Mouse (Mus musculus) ES-Bruce4 (cell line): ENCODE results near the gene Dyrk1b. TPM values are rescaled to one million over a fixed set of nuclear protein-coding genes. Genes with fewer than 3 reads are reported as not detected.
A peak's percentile ranks its signal among the peaks of the same experiment; 100 is the strongest.

Source experiments
- H3K27ac ChIP-seq: 2 replicates; pipeline ENCODE4 v1.5.1; 2012; ENCODE audit warnings: low read length, inconsistent platforms; ENCODE audit not compliant: insufficient read depth
- H3K27me3 ChIP-seq: 2 replicates; pipeline ENCODE4 v1.6.1; 2012; ENCODE audit warnings: mild to moderate bottlenecking, low read length, inconsistent platforms; ENCODE audit not compliant: control insufficient read depth, poor library complexity, insufficient read depth, severe bottlenecking
- H3K36me3 ChIP-seq: 2 replicates; pipeline ENCODE4 v1.6.1; 2012; ENCODE audit warnings: inconsistent platforms, mild to moderate bottlenecking, low read length, moderate library complexity; ENCODE audit not compliant: control insufficient read depth, poor library complexity, insufficient read depth, severe bottlenecking
- H3K4me1 ChIP-seq: one replicate; pipeline ENCODE4 v1.8.1; 2011; ENCODE audit warnings: low read length; ENCODE audit not compliant: control insufficient read depth, insufficient read depth
- H3K4me3 ChIP-seq: 2 replicates; pipeline ENCODE4 v1.5.1; 2011; ENCODE audit warnings: low read depth, mild to moderate bottlenecking, low read length
- H3K9ac ChIP-seq: 2 replicates; pipeline ENCODE4 v1.6.1; 2012; ENCODE audit warnings: low read depth, mild to moderate bottlenecking, inconsistent platforms; ENCODE audit not compliant: poor library complexity, severe bottlenecking
- H3K9me3 ChIP-seq: replicated peaks from 2 replicates; pipeline ENCODE4 v1.6.1; 2012; ENCODE audit warnings: mild to moderate bottlenecking, low read length, inconsistent platforms; ENCODE audit not compliant: control insufficient read depth, poor library complexity, insufficient read depth, severe bottlenecking
- CTCF ChIP-seq: IDR thresholded peaks from one replicate; pipeline ENCODE4 v1.8.1; 2011; ENCODE audit warnings: low read depth, low read length
- EP300 ChIP-seq: IDR thresholded peaks from 2 replicates; pipeline ENCODE4 v1.6.1; 2011; ENCODE audit warnings: low read depth, low read length; ENCODE audit not compliant: insufficient read depth
- POLR2A ChIP-seq: IDR thresholded peaks from one replicate; pipeline ENCODE4 v1.8.1; 2011; ENCODE audit warnings: low read length; ENCODE audit not compliant: insufficient read depth
- polyA plus RNA-seq: library from polyadenylated mRNA; stranded (reverse); fragments of >200 nt; gene quantifications from 2 replicates; pipeline ENCODE4 v1.2.4, GENCODE M21; 2011; ENCODE audit warnings: low read depth; ENCODE audit not compliant: missing spikeins, insufficient read depth, insufficient read length

Gene Dyrk1b
- polyA plus RNA-seq, 1 experiment, result 9.5 TPM

- Histone ChIP-seq H3K27ac (no peak overlapping the region), H3K27me3 (no peaks in the 10 kb centered on the region), H3K36me3 (no peaks in the 10 kb centered on the region), H3K4me1 (no peaks in the 10 kb centered on the region), H3K4me3 (no peak overlapping the region), H3K9me3 (no peaks in the 10 kb centered on the region), H3K9ac (no peak overlapping the region)
- TF ChIP-seq EP300, result no peak
- no peak for TF ChIP-seq CTCF
- TF ChIP-seq POLR2A, result no peak
Observed at GRCm38 (mm10) chr7:28199054-28199453, 19.8 kb downstream of the Dyrk1b start.

GRCm38 (mm10) chr7:28203207-28204108, 24.2 kb downstream of the Dyrk1b start:
- H3K9me3 ChIP-seq, result no peaks in the 10 kb centered on the region
- no peaks in the 10 kb centered on the region for H3K27me3 ChIP-seq
- H3K4me3 ChIP-seq, result no peak overlapping the region
- no peak overlapping the region for H3K9ac ChIP-seq
- TF ChIP-seq EP300 (no peak), CTCF (no peak), POLR2A (no peak)
- no peak overlapping the region for H3K27ac ChIP-seq
- no peaks in the 10 kb centered on the region for H3K4me1 ChIP-seq
- H3K36me3 ChIP-seq, result no peaks in the 10 kb centered on the region

- H3K36me3 ChIP-seq, result no peaks in the 10 kb centered on the region
- no peak for TF ChIP-seq POLR2A
- no peak for TF ChIP-seq CTCF
- H3K9me3 ChIP-seq, result no peaks in the 10 kb centered on the region
- no peak overlapping the region for H3K4me3 ChIP-seq
- H3K27me3 ChIP-seq, result no peaks in the 10 kb centered on the region
- H3K9ac ChIP-seq, result no peak overlapping the region
- no peak overlapping the region for H3K27ac ChIP-seq
- H3K4me1 ChIP-seq, result no peaks in the 10 kb centered on the region
Observed at GRCm38 (mm10) chr7:28206044-28206600, 26.9 kb downstream of the Dyrk1b start.

GRCm38 (mm10) chr7:28208396-28208987, 29.2 kb downstream of the Dyrk1b start:
- Histone ChIP-seq H3K4me3 (peak overlapping the region; percentile 70), H3K27me3 (no peaks in the 10 kb centered on the region), H3K36me3 (no peaks in the 10 kb centered on the region), H3K9ac (peak overlapping the region; percentile 17), H3K27ac (no peak overlapping the region), H3K4me1 (no peaks in the 10 kb centered on the region), H3K9me3 (no peaks in the 10 kb centered on the region)
- no peak for TF ChIP-seq POLR2A
- no peak for TF ChIP-seq CTCF
- no peak for TF ChIP-seq EP300

GRCm38 (mm10) chr7:28208988-28209508, 29.8 kb downstream of the Dyrk1b start:
- H3K4me3 ChIP-seq, result peak overlapping the region; percentile 70
- H3K9me3 ChIP-seq, result no peaks in the 10 kb centered on the region
- TF ChIP-seq CTCF, result no peak
- TF ChIP-seq POLR2A, result no peak
- no peak for TF ChIP-seq EP300
- H3K9ac ChIP-seq, result peak overlapping the region; percentile 17
- no peak overlapping the region for H3K27ac ChIP-seq
- no peaks in the 10 kb centered on the region for H3K27me3 ChIP-seq
- H3K36me3 ChIP-seq, result no peaks in the 10 kb centered on the region
- H3K4me1 ChIP-seq, result no peaks in the 10 kb centered on the region

- TF ChIP-seq POLR2A (no peak), CTCF (peak; percentile 14)
- H3K27me3 ChIP-seq, result no peaks in the 10 kb centered on the region
Observed at GRCm38 (mm10) chr7:28210731-28211130, 31.5 kb downstream of the Dyrk1b start.

More at GRCm38 (mm10) chr7:28210731-28211130, 31.5 kb downstream of the Dyrk1b start:
- Histone ChIP-seq H3K9ac (no peak overlapping the region), H3K36me3 (no peaks in the 10 kb centered on the region), H3K9me3 (no peaks in the 10 kb centered on the region), H3K4me3 (no peak overlapping the region), H3K4me1 (no peaks in the 10 kb centered on the region), H3K27ac (no peak overlapping the region)
